Mouse (Mus musculus) liver, adult 2 months (tissue): ENCODE results near the gene 5730596B20Rik. TPM values are rescaled to one million over a fixed set of nuclear protein-coding genes. Genes with fewer than 3 reads are reported as not detected.

ENCODE experiments used
- DNase-seq: peaks from one replicate; pipeline ENCODE4 v3.0.0-alpha.2; 2011; ENCODE audit warnings: low read depth, low spot score; ENCODE audit errors: extremely low read depth
- H3K27ac ChIP-seq: fragments of 200-500 bp; replicated peaks from 2 replicates; pipeline ENCODE4 v1.5.1; 2012; ENCODE audit warnings: low read depth, mild to moderate bottlenecking, control low read depth, inconsistent platforms, low read length; ENCODE audit not compliant: insufficient read depth
- H3K27me3 ChIP-seq: fragments of 200-500 bp; 2 replicates; pipeline ENCODE4 v1.6.1; 2012; ENCODE audit warnings: mild to moderate bottlenecking, moderate library complexity, low read length, inconsistent platforms; ENCODE audit not compliant: control insufficient read depth, insufficient read depth
- H3K36me3 ChIP-seq: fragments of 200-500 bp; 2 replicates; pipeline ENCODE4 v1.6.1; 2012; ENCODE audit warnings: low read length, inconsistent platforms; ENCODE audit not compliant: control insufficient read depth, insufficient read depth
- H3K4me1 ChIP-seq: fragments of 200-500 bp; 2 replicates; pipeline ENCODE4 v1.6.1; 2011; ENCODE audit warnings: low read length; ENCODE audit not compliant: control insufficient read depth, insufficient read depth
- H3K4me3 ChIP-seq: fragments of 200-500 bp; 2 replicates; pipeline ENCODE4 v1.5.1; 2011; ENCODE audit warnings: low read depth, mild to moderate bottlenecking, control low read depth, low read length, moderate library complexity; ENCODE audit not compliant: insufficient read depth
- H3K79me2 ChIP-seq: fragments of 200-500 bp; 2 replicates; pipeline ENCODE4 v1.6.1; 2012; ENCODE audit warnings: inconsistent platforms, mild to moderate bottlenecking, low read length, moderate library complexity; ENCODE audit not compliant: control insufficient read depth, insufficient read depth
- H3K9ac ChIP-seq: fragments of 200-500 bp; 2 replicates; pipeline ENCODE4 v1.6.1; 2012; ENCODE audit warnings: low read depth, mild to moderate bottlenecking, control low read depth, inconsistent platforms, low read length
- CTCF ChIP-seq: fragments of 200-500 bp; IDR thresholded peaks from 2 replicates; pipeline ENCODE4 v1.5.1; 2011; ENCODE audit warnings: low read depth, low read length, control low read depth
- POLR2A ChIP-seq: fragments of 200-500 bp; IDR thresholded peaks from 2 replicates; pipeline ENCODE4 v1.6.1; 2011; ENCODE audit warnings: low read length, control low read depth; ENCODE audit not compliant: insufficient read depth; ENCODE audit errors: extremely low read depth
- WGBS: fragments of 180-500 bp; shearing (Covaris S2); methylation state at CpG from one replicate; pipeline ENCODE4 v1.1.7; 2018; 5-methylcytosine and 5-hydroxymethylcytosine counted together
- polyA plus RNA-seq: library from polyadenylated mRNA; depleted of rRNA; stranded (reverse); fragments of >200 nt; gene quantifications from 2 replicates; pipeline ENCODE4 v1.2.3, GENCODE M21; 2012
- total RNA-seq: library from RNA; depleted of rRNA; stranded (reverse); fragments of >200 nt; gene quantifications from 2 replicates; pipeline ENCODE4 v1.2.3, GENCODE M21; 2014

5730596B20Rik gene
- total and polyA plus RNA-seq, 2 experiments, result 0.02 to 0.09 TPM

- H3K4me3 ChIP-seq, result no peak within 1 kb of the TSS
- H3K27ac ChIP-seq, result no peak within 1 kb of the TSS
- no peak for DNase-seq
- WGBS, result 11% methylated on average over 47 of the region's 47 CpGs
- peaks cover 48% of the 10 kb centered on the region for H3K27me3 ChIP-seq
- no peaks in the 10 kb centered on the region for H3K36me3 ChIP-seq
- H3K9ac ChIP-seq, result no peak within 1 kb of the TSS
- no peak for TF ChIP-seq POLR2A
- H3K4me1 ChIP-seq, result no peaks in the 10 kb centered on the region; the same call in 1 of the 2 replicates
- no peaks in the 10 kb centered on the region for H3K79me2 ChIP-seq
Observed at GRCm38 (mm10) chr6:52208072-52208867, 31.0 kb downstream of the 5730596B20Rik start, which contains the start of gene Hoxa6. TSS of gene Hoxa6 (minus strand) at chr6:52208722.

GRCm38 (mm10) chr6:52208868-52209684 is 31.8 kb downstream of the 5730596B20Rik start:
- Histone ChIP-seq H3K4me3 (no peak overlapping the region), H3K79me2 (no peaks in the 10 kb centered on the region), H3K27me3 (peaks cover 43% of the 10 kb centered on the region), H3K27ac (no peak overlapping the region), H3K36me3 (no peaks in the 10 kb centered on the region), H3K9ac (no peak overlapping the region), H3K4me1 (no peaks in the 10 kb centered on the region; the same call in 1 of the 2 replicates)
- DNase-seq, result no peak
- 17% methylated on average over 18 of the region's 18 CpGs for WGBS
- TF ChIP-seq POLR2A (no peak), CTCF (no peak)

- Histone ChIP-seq H3K4me3 (no peak overlapping the region), H3K79me2 (no peaks in the 10 kb centered on the region), H3K36me3 (no peaks in the 10 kb centered on the region), H3K4me1 (no peaks in the 10 kb centered on the region; the same call in 1 of the 2 replicates), H3K27ac (no peak overlapping the region), H3K27me3 (peaks cover 42% of the 10 kb centered on the region), H3K9ac (no peak overlapping the region)
- TF ChIP-seq POLR2A (no peak), CTCF (no peak)
- WGBS, result 23% methylated on average over 12 of the region's 12 CpGs
- no peak for DNase-seq
Observed at GRCm38 (mm10) chr6:52209685-52210046, 32.4 kb downstream of the 5730596B20Rik start.

DNA sequence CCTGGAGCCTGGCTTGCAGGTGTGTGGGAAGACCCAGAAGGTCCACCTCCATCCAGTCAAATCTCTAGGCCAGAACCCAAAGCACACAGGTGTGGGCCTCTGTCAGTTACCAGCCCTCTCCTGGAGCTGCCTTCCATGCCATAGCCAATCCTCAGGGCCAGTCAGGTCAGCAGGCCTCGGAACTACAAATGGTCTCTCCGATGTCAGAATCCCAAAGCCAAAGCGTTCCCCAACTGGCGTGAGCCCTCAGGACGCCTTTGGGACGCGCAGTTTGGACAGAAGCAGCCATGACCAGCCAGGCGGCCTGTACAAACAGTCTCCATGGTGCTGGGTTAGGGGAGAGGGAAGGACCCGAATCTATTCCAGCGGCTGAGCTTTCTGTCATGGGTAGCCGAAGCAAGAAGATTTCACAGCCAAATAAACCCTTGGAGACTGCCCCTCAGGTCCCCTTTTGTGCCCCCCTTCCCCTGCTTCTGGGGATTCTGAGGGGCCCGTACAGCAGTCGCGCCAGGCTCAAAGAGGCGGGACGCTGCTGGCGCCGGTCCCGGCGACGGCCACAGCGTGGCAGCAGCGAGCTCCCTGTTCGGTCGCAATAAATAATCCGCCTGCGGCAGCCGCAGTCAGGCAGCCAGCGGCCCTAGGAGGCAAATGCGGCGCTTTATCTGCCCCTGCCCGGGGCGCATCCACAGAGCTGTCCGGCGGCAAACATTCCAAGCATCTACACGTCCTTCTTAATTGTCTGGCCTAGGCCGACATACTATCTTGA is 34.1 kb downstream of the 5730596B20Rik start:
- TF ChIP-seq POLR2A (no peak), CTCF (peak; percentile 84)
- no peak overlapping the region for H3K9ac ChIP-seq
- no peak for DNase-seq
- H3K4me1 ChIP-seq, result no peaks in the 10 kb centered on the region
- H3K27ac ChIP-seq, result no peak overlapping the region
- H3K36me3 ChIP-seq, result no peaks in the 10 kb centered on the region
- 3% methylated on average over 37 of the region's 37 CpGs for WGBS
- H3K79me2 ChIP-seq, result no peaks in the 10 kb centered on the region
- peaks cover 46% of the 10 kb centered on the region for H3K27me3 ChIP-seq
- H3K4me3 ChIP-seq, result no peak overlapping the region

GRCm38 (mm10) chr6:52211961-52212360 is 34.7 kb downstream of the 5730596B20Rik start:
- H3K4me1 ChIP-seq, result no peaks in the 10 kb centered on the region
- no peaks in the 10 kb centered on the region for H3K36me3 ChIP-seq
- H3K9ac ChIP-seq, result no peak overlapping the region
- H3K4me3 ChIP-seq, result no peak overlapping the region
- H3K27me3 ChIP-seq, result peaks cover 48% of the 10 kb centered on the region
- H3K79me2 ChIP-seq, result no peaks in the 10 kb centered on the region
- DNase-seq, result no peak
- TF ChIP-seq CTCF (no peak), POLR2A (no peak)
- 8% methylated on average over 13 of the region's 13 CpGs for WGBS
- no peak overlapping the region for H3K27ac ChIP-seq
